Mouse (Mus musculus) neural tube, embryonic 11.5 days (tissue): ENCODE results near the gene Ckmt1. TPM values are rescaled to one million over a fixed set of nuclear protein-coding genes. Genes with fewer than 3 reads are reported as not detected.
"Not testable (repeated sequence)": the region's sequence is repeated elsewhere in the genome, so short reads cannot be mapped to it uniquely, and the experiment has no call there.

ENCODE experiments used
- ATAC-seq: fragments of 200-750 bp; cut with Nextera tagmentation; 2 replicates; pipeline ENCODE4 v1.8.0; 2017; ENCODE audit warnings: moderate number of reproducible peaks, mild to moderate bottlenecking, moderate TSS enrichment, moderate library complexity; ENCODE audit not compliant: insufficient read depth, low FRiP score, low TSS enrichment
- DNase-seq: peaks from one replicate; pipeline ENCODE4 v3.0.0-alpha.2; 2015; ENCODE audit warnings: low spot score
- H3K27ac ChIP-seq: fragments of 300-500 bp; sonication (generic); 2 replicates; pipeline ENCODE4 v1.5.1; 2014; ENCODE audit warnings: low read depth, mild to moderate bottlenecking, low read length
- H3K27me3 ChIP-seq: fragments of 300-500 bp; sonication (generic); 2 replicates; pipeline ENCODE4 v1.6.1; 2014; ENCODE audit warnings: mild to moderate bottlenecking, low read length, mixed read lengths; ENCODE audit not compliant: control insufficient read depth, insufficient read depth
- H3K36me3 ChIP-seq: fragments of 300-500 bp; sonication (generic); 2 replicates; pipeline ENCODE4 v1.6.1; 2014; ENCODE audit warnings: mild to moderate bottlenecking, low read length, moderate library complexity, mixed read lengths; ENCODE audit not compliant: control insufficient read depth, insufficient read depth
- H3K4me1 ChIP-seq: fragments of 300-500 bp; sonication (generic); 2 replicates; pipeline ENCODE4 v1.6.1; 2014; ENCODE audit warnings: low read length, mixed read lengths; ENCODE audit not compliant: control insufficient read depth, insufficient read depth
- H3K4me2 ChIP-seq: fragments of 300-500 bp; sonication (generic); 2 replicates; pipeline ENCODE4 v1.6.1; 2014; ENCODE audit warnings: low read depth, mild to moderate bottlenecking, moderate library complexity
- H3K4me3 ChIP-seq: fragments of 300-500 bp; sonication (generic); 2 replicates; pipeline ENCODE4 v1.5.1; 2014; ENCODE audit warnings: low read depth, low read length
- H3K9ac ChIP-seq: fragments of 300-500 bp; sonication (generic); 2 replicates; pipeline ENCODE4 v1.6.1; 2014; ENCODE audit warnings: mild to moderate bottlenecking, low read length
- H3K9me3 ChIP-seq: fragments of 300-500 bp; sonication (generic); 2 replicates; pipeline ENCODE4 v1.6.1; 2016; ENCODE audit warnings: low read length; ENCODE audit not compliant: control insufficient read depth
- WGBS: fragments of 180-500 bp; shearing (Covaris S2); extraction: QIAGEN DNeasy Blood & Tissue Kit; methylation state at CpG from one replicate; pipeline ENCODE4 v1.1.7; 2014; 5-methylcytosine and 5-hydroxymethylcytosine counted together
- polyA plus RNA-seq: library from polyadenylated mRNA; unstranded; fragments of >200 nt; fragmentation: Nextera tagmentation; extraction: Ambion mirVana; gene quantifications from 2 replicates; pipeline ENCODE4 v1.2.1, GENCODE M21; 2014

Ckmt1 gene
- polyA plus RNA-seq, 1 experiment from 2014 or later = 9.8 TPM

DNA sequence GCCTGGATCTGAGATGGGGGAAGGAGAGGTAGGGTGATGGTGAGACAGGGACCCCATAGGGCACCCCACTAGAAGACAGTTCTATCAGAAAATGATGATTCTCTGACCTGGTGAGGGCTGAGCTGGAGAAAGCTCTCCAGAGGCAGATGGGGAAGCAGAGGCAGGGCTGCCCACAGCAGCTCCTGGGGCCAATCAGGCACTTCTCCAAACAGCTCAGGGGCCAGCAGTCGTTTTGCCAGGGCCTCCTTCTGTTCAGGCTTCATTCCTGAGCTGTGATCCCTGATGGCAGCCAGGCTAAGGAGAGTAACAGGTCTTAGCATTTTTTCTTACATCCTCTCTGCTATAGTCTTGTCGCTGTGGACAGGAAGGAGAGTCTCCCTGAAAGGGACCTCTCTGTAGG lies 17.3 kb downstream of the Ckmt1 start:
- Histone ChIP-seq H3K4me3 (no peak overlapping the region), H3K27ac (no peak overlapping the region), H3K9ac (no peak overlapping the region; the same call in 1 of the 2 replicates), H3K36me3 (no peaks in the 10 kb centered on the region), H3K4me2 (no peak overlapping the region), H3K9me3 (no peaks in the 10 kb centered on the region), H3K27me3 (no peaks in the 10 kb centered on the region), H3K4me1 (no peaks in the 10 kb centered on the region)
- ATAC-seq (no peak), DNase-seq (no peak)
- 72% methylated on average over 2 of the region's 2 CpGs for WGBS

DNA sequence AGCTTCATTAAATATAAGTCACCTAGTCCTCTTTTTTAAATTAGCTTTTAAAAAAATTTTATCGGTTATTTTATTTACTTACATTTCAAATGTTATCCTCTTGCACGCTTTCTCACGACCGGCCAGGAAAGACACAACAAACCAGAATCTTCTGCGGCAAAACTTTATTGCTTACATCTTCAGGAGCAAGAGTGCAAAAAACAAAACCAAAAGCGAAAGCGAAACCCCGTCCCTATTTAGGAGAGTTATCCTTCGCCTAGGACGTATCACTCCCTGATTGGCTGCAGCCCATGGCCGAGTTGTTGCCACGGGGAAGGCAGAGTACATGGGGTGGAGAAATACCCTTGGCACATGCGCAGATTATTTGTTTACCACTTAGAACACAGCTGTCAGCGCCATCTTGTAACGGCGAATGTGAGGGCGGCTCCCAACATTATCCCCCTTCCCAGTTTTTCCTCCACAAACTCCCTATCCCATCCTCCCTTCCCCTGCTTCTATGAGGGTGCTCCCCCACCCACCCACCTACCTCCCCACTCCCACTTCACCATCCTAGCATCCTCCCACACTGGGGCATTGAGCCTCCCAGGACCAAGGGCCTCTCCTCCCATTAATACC lies 29.6 kb downstream of the Ckmt1 start, which contains the start of gene Strc:
Gene Strc (minus strand): TSS at position 208 of the 615 bp plus-strand sequence.
- H3K27ac ChIP-seq, H3K9me3 ChIP-seq, H3K9ac ChIP-seq, DNase-seq, H3K27me3 ChIP-seq, H3K4me3 ChIP-seq, H3K36me3 ChIP-seq, H3K4me2 ChIP-seq, H3K4me1 ChIP-seq, ATAC-seq: not testable (repeated sequence)
- 92% methylated on average over 14 of the region's 17 CpGs for WGBS

- DNase-seq = peak; percentile 87
- Histone ChIP-seq H3K4me3 (no peak overlapping the region), H3K27ac (no peak overlapping the region), H3K4me2 (no peak overlapping the region), H3K27me3 (no peaks in the 10 kb centered on the region), H3K9ac (no peak overlapping the region), H3K9me3 (no peaks in the 10 kb centered on the region), H3K4me1 (no peaks in the 10 kb centered on the region), H3K36me3 (no peaks in the 10 kb centered on the region)
- 17% methylated on average over 8 of the region's 8 CpGs for WGBS
- no peak for ATAC-seq
Measured at GRCm38 (mm10) chr2:121396624-121397023, 39.1 kb downstream of the Ckmt1 start.

- no peak for ATAC-seq
Measured at GRCm38 (mm10) chr2:121403296-121403695, 45.8 kb downstream of the Ckmt1 start.

GRCm38 (mm10) chr2:121408160-121408559 lies 50.6 kb downstream of the Ckmt1 start:
- Histone ChIP-seq H3K4me2 (no peak overlapping the region), H3K4me3 (no peak overlapping the region), H3K9me3 (no peaks in the 10 kb centered on the region), H3K27me3 (no peaks in the 10 kb centered on the region), H3K9ac (no peak overlapping the region), H3K4me1 (peaks cover 4% of the 10 kb centered on the region; the same call in 1 of the 2 replicates), H3K27ac (no peak overlapping the region), H3K36me3 (no peaks in the 10 kb centered on the region)
- 34% methylated on average over 4 of the region's 4 CpGs for WGBS
- ATAC-seq (no peak), DNase-seq (no peak)

More at GRCm38 (mm10) chr2:121403296-121403695, 45.8 kb downstream of the Ckmt1 start:
- no peak overlapping the region for H3K4me2 ChIP-seq
- H3K9ac ChIP-seq = no peak overlapping the region
- H3K9me3 ChIP-seq = no peaks in the 10 kb centered on the region
- H3K27me3 ChIP-seq = no peaks in the 10 kb centered on the region
- H3K36me3 ChIP-seq = no peaks in the 10 kb centered on the region
- H3K4me3 ChIP-seq = no peak overlapping the region
- H3K4me1 ChIP-seq = no peaks in the 10 kb centered on the region
- H3K27ac ChIP-seq = no peak overlapping the region
- DNase-seq = no peak

GRCm38 (mm10) chr2:121412843-121413386 lies 55.4 kb downstream of the Ckmt1 start:
- H3K4me3 ChIP-seq = peak overlapping the region; percentile 65
- H3K27ac ChIP-seq = peak overlapping the region; percentile 84
- H3K9ac ChIP-seq = peak overlapping the region; percentile 83
- H3K9me3 ChIP-seq = no peaks in the 10 kb centered on the region
- peaks cover 21% of the 10 kb centered on the region for H3K4me1 ChIP-seq
- ATAC-seq = 0 out of 2 replicates have a peak, but pooled peaks have one; percentile 1
- 23% methylated on average over 4 of the region's 4 CpGs for WGBS
- no peak for DNase-seq
- H3K27me3 ChIP-seq = no peaks in the 10 kb centered on the region
- H3K4me2 ChIP-seq = peak overlapping the region; percentile 56
- H3K36me3 ChIP-seq = no peaks in the 10 kb centered on the region

Other genes with a start within 250 kb of the Ckmt1 start
- not detected in 2 replicates for gene Tgm7, start 247.9 kb upstream of the Ckmt1 start, polyA plus RNA-seq
- gene Adal, start 217.3 kb upstream of the Ckmt1 start, polyA plus RNA-seq = 33.6 and 35.6 TPM in 2 replicates
- gene Lcmt2, start 217.1 kb upstream of the Ckmt1 start, polyA plus RNA-seq = 22.9 and 23.2 TPM in 2 replicates
- gene Tubgcp4, start 187.1 kb upstream of the Ckmt1 start, polyA plus RNA-seq = 59.2 and 60.7 TPM in 2 replicates
- 14.6 and 15.0 TPM in 2 replicates for gene Zscan29, start 186.6 kb upstream of the Ckmt1 start, polyA plus RNA-seq
- gene Trp53bp1, start 86.3 kb upstream of the Ckmt1 start, polyA plus RNA-seq = 143 and 151 TPM in 2 replicates
- gene Map1a, start 68.1 kb upstream of the Ckmt1 start, polyA plus RNA-seq = 17.5 and 19.2 TPM in 2 replicates
- 10.8 and 11.4 TPM in 2 replicates for gene Ppip5k1, start 2.3 kb upstream of the Ckmt1 start, polyA plus RNA-seq
- not detected in 2 replicates for gene Strc, start 29.5 kb downstream of the Ckmt1 start, polyA plus RNA-seq
- gene Pdia3, start 56.1 kb downstream of the Ckmt1 start, polyA plus RNA-seq = 527 and 585 TPM in 2 replicates
- 1.7 and 4.0 TPM in 2 replicates for gene Catsper2, start 56.1 kb downstream of the Ckmt1 start, polyA plus RNA-seq
- gene Ell3, start 86.6 kb downstream of the Ckmt1 start, polyA plus RNA-seq = 2.7 and 3.1 TPM in 2 replicates
- gene Serf2, start 91.5 kb downstream of the Ckmt1 start, polyA plus RNA-seq = 453 and 468 TPM in 2 replicates
- gene Hypk, start 95.6 kb downstream of the Ckmt1 start, polyA plus RNA-seq = 105 and 116 TPM in 2 replicates
- gene Serinc4, start 99.1 kb downstream of the Ckmt1 start, polyA plus RNA-seq = 0.23 and 0.72 TPM in 2 replicates
- gene Mfap1b, start 116.4 kb downstream of the Ckmt1 start, polyA plus RNA-seq = 71.8 and 73.2 TPM in 2 replicates
- 30.8 and 33.9 TPM in 2 replicates for gene Mfap1a, start 149.0 kb downstream of the Ckmt1 start, polyA plus RNA-seq
- gene Wdr76, start 149.0 kb downstream of the Ckmt1 start, polyA plus RNA-seq = 10.5 and 10.6 TPM in 2 replicates